Mouse (Mus musculus) midbrain, embryonic 10.5 days (tissue): ENCODE measurements at regions not wholly inside any gene's neighbourhood (a gene's known extent, or its start where the extent isn't known, plus 50 kb on each side); places are given as distances from the start of the nearest gene placed in this dataset.
"Not testable (repeated sequence)": the region's sequence is repeated elsewhere in the genome, so short reads cannot be mapped to it uniquely, and the experiment has no call there.

Source experiments
- DNase-seq: peaks from one replicate; pipeline ENCODE4 v3.0.0-alpha.2; 2017; ENCODE audit warnings: low spot score
- H3K27ac ChIP-seq: fragments of 300-500 bp; sonication (generic); replicated peaks from 2 replicates; pipeline ENCODE4 v1.5.1; 2016; ENCODE audit warnings: mild to moderate bottlenecking
- H3K27me3 ChIP-seq: fragments of 300-500 bp; sonication (generic); 2 replicates; pipeline ENCODE4 v1.6.1; 2016; ENCODE audit warnings: low read depth, mild to moderate bottlenecking; ENCODE audit not compliant: poor library complexity, severe bottlenecking
- H3K36me3 ChIP-seq: fragments of 300-500 bp; sonication (generic); 2 replicates; pipeline ENCODE4 v1.6.1; 2016; ENCODE audit warnings: mild to moderate bottlenecking, moderate library complexity
- H3K4me1 ChIP-seq: fragments of 300-500 bp; sonication (generic); 2 replicates; pipeline ENCODE4 v1.6.1; 2016
- H3K4me3 ChIP-seq: fragments of 300-500 bp; sonication (generic); 2 replicates; pipeline ENCODE4 v1.5.1; 2016; ENCODE audit warnings: mild to moderate bottlenecking, moderate library complexity
- H3K9me3 ChIP-seq: fragments of 300-500 bp; sonication (generic); replicated peaks from 2 replicates; pipeline ENCODE4 v1.6.1; 2016; ENCODE audit warnings: mild to moderate bottlenecking
- WGBS: fragments of 180-500 bp; shearing (Covaris S2); methylation state at CpG from one replicate; pipeline ENCODE4 v1.1.7; 2016; 5-methylcytosine and 5-hydroxymethylcytosine counted together

- Histone ChIP-seq H3K4me1 (no peaks in the 10 kb centered on the region), H3K27ac (no peak overlapping the region), H3K4me3 (no peak overlapping the region), H3K36me3 (no peaks in the 10 kb centered on the region), H3K27me3 (no peaks in the 10 kb centered on the region), H3K9me3 (0 out of 2 replicates have a peak, but pooled peaks cover 3% of the 10 kb centered on the region)
- DNase-seq, result no peak
- WGBS, result 94% methylated on average over 6 of the region's 6 CpGs
Measured at GRCm38 (mm10) chr8:112283316-112283715, 268.5 kb upstream of the Gm6793 start.

GRCm38 (mm10) chr8:112269598-112269997 lies 254.8 kb upstream of the Gm6793 start:
- Histone ChIP-seq H3K36me3 (no peaks in the 10 kb centered on the region), H3K27me3 (no peaks in the 10 kb centered on the region), H3K9me3 (no peaks in the 10 kb centered on the region), H3K4me1 (peaks cover 15% of the 10 kb centered on the region), H3K4me3 (no peak overlapping the region), H3K27ac (peak overlapping the region; percentile 42)
- peak; percentile 14 for DNase-seq
- 50% methylated on average over 5 of the region's 5 CpGs for WGBS

- Histone ChIP-seq H3K4me3 (peak overlapping the region; percentile 14), H3K4me1 (peaks cover 15% of the 10 kb centered on the region), H3K27ac (peak overlapping the region; percentile 42), H3K9me3 (no peaks in the 10 kb centered on the region), H3K27me3 (no peaks in the 10 kb centered on the region), H3K36me3 (no peaks in the 10 kb centered on the region)
- WGBS, result 39% methylated on average over 8 of the region's 8 CpGs
- DNase-seq, result peak; percentile 12
Measured at GRCm38 (mm10) chr8:112269214-112269566, 254.4 kb upstream of the Gm6793 start.

GRCm38 (mm10) chr8:112268544-112269213 lies 253.8 kb upstream of the Gm6793 start:
- Histone ChIP-seq H3K9me3 (no peaks in the 10 kb centered on the region), H3K4me3 (peak overlapping the region; percentile 14), H3K27me3 (no peaks in the 10 kb centered on the region), H3K4me1 (peaks cover 15% of the 10 kb centered on the region), H3K36me3 (no peaks in the 10 kb centered on the region), H3K27ac (peak overlapping the region; percentile 42)
- WGBS, result 51% methylated on average over 9 of the region's 9 CpGs
- DNase-seq, result no peak

- WGBS, result 34% methylated on average over 13 of the region's 13 CpGs
- Histone ChIP-seq H3K4me3 (peak overlapping the region; percentile 47), H3K36me3 (no peaks in the 10 kb centered on the region), H3K9me3 (no peaks in the 10 kb centered on the region), H3K27me3 (no peaks in the 10 kb centered on the region), H3K27ac (no peak overlapping the region), H3K4me1 (peaks cover 15% of the 10 kb centered on the region)
- DNase-seq, result no peak
Measured at GRCm38 (mm10) chr8:112257922-112258475, 243.2 kb upstream of the Gm6793 start.

GRCm38 (mm10) chr8:112257311-112257894 lies 242.6 kb upstream of the Gm6793 start:
- H3K4me1 ChIP-seq, result peaks cover 15% of the 10 kb centered on the region
- no peaks in the 10 kb centered on the region for H3K9me3 ChIP-seq
- DNase-seq, result peak; percentile 23
- WGBS, result 13% methylated on average over 18 of the region's 18 CpGs
- peak overlapping the region; percentile 47 for H3K4me3 ChIP-seq
- H3K27ac ChIP-seq, result 0 out of 2 replicates have a peak overlapping the region, but pooled peaks have one; percentile 33
- no peaks in the 10 kb centered on the region for H3K27me3 ChIP-seq
- no peaks in the 10 kb centered on the region for H3K36me3 ChIP-seq

GRCm38 (mm10) chr8:112246629-112247028 lies 231.8 kb upstream of the Gm6793 start:
- not testable (repeated sequence) for H3K9me3 ChIP-seq, H3K27me3 ChIP-seq, DNase-seq, H3K4me3 ChIP-seq, H3K4me1 ChIP-seq, H3K27ac ChIP-seq, H3K36me3 ChIP-seq
- 84% methylated on average over 2 of the region's 2 CpGs for WGBS

GRCm38 (mm10) chr8:112238681-112239080 lies 223.8 kb upstream of the Gm6793 start:
- DNase-seq, result no peak
- WGBS, result 85% methylated on average over 9 of the region's 9 CpGs
- no peak overlapping the region for H3K27ac ChIP-seq
- no peaks in the 10 kb centered on the region for H3K27me3 ChIP-seq
- H3K9me3 ChIP-seq, result no peaks in the 10 kb centered on the region
- H3K4me1 ChIP-seq, result no peaks in the 10 kb centered on the region
- no peaks in the 10 kb centered on the region for H3K36me3 ChIP-seq
- H3K4me3 ChIP-seq, result no peak overlapping the region

GRCm38 (mm10) chr8:112236751-112237150 lies 221.9 kb upstream of the Gm6793 start:
- not testable (repeated sequence) for H3K27ac ChIP-seq, H3K27me3 ChIP-seq, H3K9me3 ChIP-seq, H3K36me3 ChIP-seq, H3K4me1 ChIP-seq, DNase-seq, H3K4me3 ChIP-seq
- 92% methylated on average over 19 of the region's 19 CpGs for WGBS

- no peak overlapping the region for H3K4me3 ChIP-seq
- DNase-seq, result no peak
- no peaks in the 10 kb centered on the region for H3K27me3 ChIP-seq
- 82% methylated on average over 6 of the region's 6 CpGs for WGBS
- no peaks in the 10 kb centered on the region for H3K9me3 ChIP-seq
- H3K27ac ChIP-seq, result no peak overlapping the region
- H3K4me1 ChIP-seq, result no peaks in the 10 kb centered on the region
- H3K36me3 ChIP-seq, result no peaks in the 10 kb centered on the region
Measured at GRCm38 (mm10) chr8:112219656-112220055, 204.8 kb upstream of the Gm6793 start.

GRCm38 (mm10) chr8:112212170-112212569 lies 197.3 kb upstream of the Gm6793 start:
- WGBS, result 96% methylated on average over 5 of the region's 5 CpGs
- no peak for DNase-seq
- Histone ChIP-seq H3K27me3 (no peaks in the 10 kb centered on the region), H3K4me1 (no peaks in the 10 kb centered on the region), H3K4me3 (no peak overlapping the region), H3K36me3 (no peaks in the 10 kb centered on the region), H3K27ac (no peak overlapping the region), H3K9me3 (no peaks in the 10 kb centered on the region)

GRCm38 (mm10) chr8:112196423-112196822 lies 181.6 kb upstream of the Gm6793 start:
- no peak for DNase-seq
- Histone ChIP-seq H3K4me3 (no peak overlapping the region), H3K27ac (no peak overlapping the region), H3K27me3 (no peaks in the 10 kb centered on the region), H3K36me3 (no peaks in the 10 kb centered on the region), H3K9me3 (no peaks in the 10 kb centered on the region), H3K4me1 (peaks cover 8% of the 10 kb centered on the region; the same call in 1 of the 2 replicates)
- 50% methylated on average over 1 of the region's 1 CpGs for WGBS

- H3K4me3 ChIP-seq, result no peak overlapping the region
- H3K27ac ChIP-seq, result no peak overlapping the region
- peaks cover 8% of the 10 kb centered on the region; the same call in 1 of the 2 replicates for H3K4me1 ChIP-seq
- no peaks in the 10 kb centered on the region for H3K9me3 ChIP-seq
- 78% methylated on average over 2 of the region's 2 CpGs for WGBS
- no peak for DNase-seq
- no peaks in the 10 kb centered on the region for H3K36me3 ChIP-seq
- H3K27me3 ChIP-seq, result no peaks in the 10 kb centered on the region
Measured at GRCm38 (mm10) chr8:112195880-112196279, 181.0 kb upstream of the Gm6793 start.
